Mouse (Mus musculus) liver, embryonic 15.5 days (tissue): ENCODE data around the gene Lmx1a. TPM values are rescaled to one million over a fixed set of nuclear protein-coding genes. Genes with fewer than 3 reads are reported as not detected.

ENCODE experiments used
- ATAC-seq: fragments of 200-750 bp; cut with Nextera tagmentation; 2 replicates; pipeline ENCODE4 v1.8.0; 2017; ENCODE audit warnings: moderate number of reproducible peaks, mild to moderate bottlenecking, moderate library complexity; ENCODE audit not compliant: insufficient read depth
- H3K27ac ChIP-seq: fragments of 300-500 bp; sonication (generic); replicated peaks from 2 replicates; pipeline ENCODE4 v1.5.1; 2015; ENCODE audit warnings: mild to moderate bottlenecking, inconsistent platforms
- H3K27me3 ChIP-seq: fragments of 300-500 bp; sonication (generic); 2 replicates; pipeline ENCODE4 v1.6.1; 2015; ENCODE audit warnings: mild to moderate bottlenecking, inconsistent platforms
- H3K36me3 ChIP-seq: fragments of 300-500 bp; sonication (generic); replicated peaks from 2 replicates; pipeline ENCODE4 v1.6.1; 2015; ENCODE audit warnings: moderate library complexity, mild to moderate bottlenecking, inconsistent platforms
- H3K4me1 ChIP-seq: fragments of 300-500 bp; sonication (generic); replicated peaks from 2 replicates; pipeline ENCODE4 v1.6.1; 2015; ENCODE audit warnings: inconsistent platforms
- H3K4me2 ChIP-seq: fragments of 300-500 bp; sonication (generic); 2 replicates; pipeline ENCODE4 v1.6.1; 2015; ENCODE audit warnings: moderate library complexity, mild to moderate bottlenecking, inconsistent platforms
- H3K4me3 ChIP-seq: fragments of 300-500 bp; sonication (generic); replicated peaks from 2 replicates; pipeline ENCODE4 v1.5.1; 2015; ENCODE audit warnings: mild to moderate bottlenecking, inconsistent platforms
- H3K9ac ChIP-seq: fragments of 300-500 bp; sonication (generic); 2 replicates; pipeline ENCODE4 v1.6.1; 2015; ENCODE audit warnings: moderate library complexity, mild to moderate bottlenecking, inconsistent platforms
- H3K9me3 ChIP-seq: fragments of 300-500 bp; sonication (generic); replicated peaks from 2 replicates; pipeline ENCODE4 v1.6.1; 2016; ENCODE audit warnings: inconsistent platforms
- WGBS: fragments of 180-500 bp; shearing (Covaris S2); methylation state at CpG from one replicate; pipeline ENCODE4 v1.1.7; 2015; ENCODE audit warnings: mixed read lengths; ENCODE audit not compliant: insufficient replicate concordance; 5-methylcytosine and 5-hydroxymethylcytosine counted together
- polyA plus RNA-seq: library from polyadenylated mRNA; unstranded; fragments of >200 nt; fragmentation: Nextera tagmentation; extraction: Ambion mirVana; gene quantifications from 2 replicates; pipeline ENCODE4 v1.2.1, GENCODE M21; 2015

Lmx1a gene
- polyA plus RNA-seq, 1 experiment from 2014 or later: 0.07 TPM

DNA sequence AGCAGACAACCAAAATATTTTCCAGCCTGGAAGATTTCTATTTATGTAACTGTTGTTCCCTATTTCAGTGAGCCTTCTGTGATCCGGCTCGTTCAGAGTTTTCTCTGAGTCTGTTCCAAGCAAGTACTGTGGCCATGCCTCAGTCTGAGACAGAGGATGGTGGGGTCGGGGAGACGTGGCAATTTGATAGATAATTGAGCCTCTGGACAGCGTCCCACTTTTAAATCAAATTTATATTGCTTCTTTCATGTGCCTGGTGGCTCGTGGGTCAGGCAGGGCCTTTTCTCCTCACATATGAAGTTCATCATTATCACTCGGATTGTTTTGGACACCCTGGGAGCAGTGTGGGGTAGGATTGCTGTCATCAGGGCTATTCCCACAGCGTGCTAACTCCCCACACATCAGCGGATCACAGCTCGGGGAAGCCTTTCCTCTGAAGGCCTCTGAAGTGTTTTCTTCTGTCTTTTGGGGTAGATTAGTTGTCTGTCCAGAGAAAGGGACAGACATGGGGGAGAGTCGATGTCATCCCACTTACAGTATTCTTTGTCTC, 6.9 kb downstream of the Lmx1a start:
- 34% methylated on average over 11 of the region's 11 CpGs for WGBS
- no peak overlapping the region for H3K27ac ChIP-seq
- peaks cover 58% of the 10 kb centered on the region for H3K27me3 ChIP-seq
- H3K4me1 ChIP-seq: no peaks in the 10 kb centered on the region; the same call in 1 of the 2 replicates
- H3K9ac ChIP-seq: no peak overlapping the region
- H3K4me2 ChIP-seq: no peak overlapping the region
- ATAC-seq: no peak
- H3K36me3 ChIP-seq: no peaks in the 10 kb centered on the region
- H3K4me3 ChIP-seq: no peak overlapping the region
- H3K9me3 ChIP-seq: no peaks in the 10 kb centered on the region

DNA sequence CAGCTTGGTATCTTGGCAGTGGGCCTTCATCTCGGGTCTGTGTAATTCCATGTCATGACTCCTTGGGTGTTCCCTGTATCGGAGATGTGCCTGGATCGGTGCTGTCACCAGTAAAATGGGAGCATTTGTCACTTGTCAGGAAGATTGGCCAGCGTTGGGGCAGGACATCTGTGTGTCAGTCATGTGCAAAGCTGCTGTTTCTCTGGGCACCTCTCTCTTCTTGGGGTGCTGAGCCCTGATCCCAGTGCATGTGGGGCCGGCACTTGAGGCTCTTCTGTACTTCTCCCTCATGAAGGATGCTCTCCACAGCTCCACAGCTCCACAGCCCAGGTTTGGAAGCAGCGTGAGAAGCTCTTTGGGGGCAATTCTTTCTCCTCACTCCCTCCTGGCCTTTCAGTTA, 10.7 kb downstream of the Lmx1a start:
- Histone ChIP-seq H3K9me3 (no peaks in the 10 kb centered on the region), H3K27ac (no peak overlapping the region), H3K9ac (no peak overlapping the region), H3K4me3 (no peak overlapping the region), H3K4me2 (no peak overlapping the region), H3K36me3 (no peaks in the 10 kb centered on the region), H3K27me3 (peaks cover 22% of the 10 kb centered on the region), H3K4me1 (no peaks in the 10 kb centered on the region)
- no peak for ATAC-seq
- WGBS: 46% methylated on average over 6 of the region's 6 CpGs

- H3K27ac ChIP-seq: no peak overlapping the region
- H3K4me3 ChIP-seq: no peak overlapping the region
- no peaks in the 10 kb centered on the region for H3K4me1 ChIP-seq
- no peak for ATAC-seq
- peaks cover 17% of the 10 kb centered on the region for H3K27me3 ChIP-seq
- no peaks in the 10 kb centered on the region for H3K36me3 ChIP-seq
- H3K9me3 ChIP-seq: no peaks in the 10 kb centered on the region
- 15% methylated on average over 7 of the region's 7 CpGs for WGBS
- no peak overlapping the region for H3K4me2 ChIP-seq
- no peak overlapping the region for H3K9ac ChIP-seq
Observed at GRCm38 (mm10) chr1:167700221-167700620, 11.2 kb downstream of the Lmx1a start.

- Histone ChIP-seq H3K4me1 (no peaks in the 10 kb centered on the region), H3K36me3 (no peaks in the 10 kb centered on the region), H3K9ac (no peak overlapping the region), H3K27me3 (no peaks in the 10 kb centered on the region; the same call in 1 of the 2 replicates), H3K27ac (no peak overlapping the region), H3K4me2 (no peak overlapping the region), H3K9me3 (no peaks in the 10 kb centered on the region), H3K4me3 (no peak overlapping the region)
- no peak for ATAC-seq
- 64% methylated on average over 7 of the region's 7 CpGs for WGBS
Observed at GRCm38 (mm10) chr1:167705527-167705926, 16.5 kb downstream of the Lmx1a start.

DNA sequence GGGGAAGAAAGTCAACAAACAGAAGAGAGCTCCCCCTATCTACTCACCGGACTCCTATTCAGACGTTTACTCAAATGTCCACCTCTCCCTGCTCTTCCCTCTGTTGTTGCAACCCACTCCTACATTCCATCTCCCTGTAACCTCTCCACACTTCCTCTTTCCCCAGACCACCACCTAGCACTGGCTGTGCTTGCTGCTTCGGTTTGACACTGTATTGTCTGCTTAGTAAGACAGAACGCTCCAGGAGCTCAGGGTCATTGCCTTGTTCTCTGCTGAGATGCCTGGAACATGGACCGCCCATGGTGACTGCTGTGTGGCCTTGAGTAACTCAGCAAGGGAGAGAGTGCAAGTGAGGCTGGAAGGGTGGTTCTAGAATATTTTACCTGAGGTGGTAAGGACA, 19.7 kb downstream of the Lmx1a start:
- Histone ChIP-seq H3K27ac (no peak overlapping the region), H3K4me3 (no peak overlapping the region), H3K27me3 (no peaks in the 10 kb centered on the region), H3K4me2 (no peak overlapping the region), H3K36me3 (no peaks in the 10 kb centered on the region), H3K9me3 (no peaks in the 10 kb centered on the region), H3K9ac (no peak overlapping the region), H3K4me1 (no peaks in the 10 kb centered on the region)
- 42% methylated on average over 5 of the region's 5 CpGs for WGBS
- no peak for ATAC-seq

GRCm38 (mm10) chr1:167715730-167716341, 26.8 kb downstream of the Lmx1a start:
- Histone ChIP-seq H3K4me1 (no peaks in the 10 kb centered on the region), H3K4me2 (no peak overlapping the region), H3K9ac (no peak overlapping the region), H3K9me3 (no peaks in the 10 kb centered on the region), H3K4me3 (no peak overlapping the region), H3K27ac (no peak overlapping the region), H3K27me3 (no peaks in the 10 kb centered on the region), H3K36me3 (no peaks in the 10 kb centered on the region)
- no peak for ATAC-seq
- WGBS: 50% methylated on average over 6 of the region's 6 CpGs

- WGBS: 11% methylated on average over 6 of the region's 6 CpGs
- no peaks in the 10 kb centered on the region for H3K27me3 ChIP-seq
- H3K27ac ChIP-seq: no peak overlapping the region
- H3K9ac ChIP-seq: no peak overlapping the region
- H3K9me3 ChIP-seq: no peaks in the 10 kb centered on the region
- no peak overlapping the region for H3K4me2 ChIP-seq
- H3K36me3 ChIP-seq: no peaks in the 10 kb centered on the region
- ATAC-seq: no peak
- no peak overlapping the region for H3K4me3 ChIP-seq
- H3K4me1 ChIP-seq: no peaks in the 10 kb centered on the region
Observed at GRCm38 (mm10) chr1:167734471-167734870, 45.4 kb downstream of the Lmx1a start.

GRCm38 (mm10) chr1:167736793-167737192, 47.8 kb downstream of the Lmx1a start:
- WGBS: 75% methylated on average over 3 of the region's 3 CpGs
- Histone ChIP-seq H3K9ac (no peak overlapping the region), H3K4me3 (no peak overlapping the region), H3K36me3 (no peaks in the 10 kb centered on the region), H3K9me3 (no peaks in the 10 kb centered on the region), H3K4me1 (no peaks in the 10 kb centered on the region), H3K4me2 (no peak overlapping the region), H3K27ac (no peak overlapping the region), H3K27me3 (no peaks in the 10 kb centered on the region)
- no peak for ATAC-seq

GRCm38 (mm10) chr1:167739286-167739685, 50.2 kb downstream of the Lmx1a start:
- Histone ChIP-seq H3K9ac (no peak overlapping the region), H3K4me3 (no peak overlapping the region), H3K4me1 (no peaks in the 10 kb centered on the region), H3K27me3 (no peaks in the 10 kb centered on the region), H3K4me2 (no peak overlapping the region), H3K27ac (no peak overlapping the region), H3K36me3 (no peaks in the 10 kb centered on the region), H3K9me3 (no peaks in the 10 kb centered on the region)
- ATAC-seq: no peak
- WGBS: 56% methylated on average over 7 of the region's 7 CpGs

DNA sequence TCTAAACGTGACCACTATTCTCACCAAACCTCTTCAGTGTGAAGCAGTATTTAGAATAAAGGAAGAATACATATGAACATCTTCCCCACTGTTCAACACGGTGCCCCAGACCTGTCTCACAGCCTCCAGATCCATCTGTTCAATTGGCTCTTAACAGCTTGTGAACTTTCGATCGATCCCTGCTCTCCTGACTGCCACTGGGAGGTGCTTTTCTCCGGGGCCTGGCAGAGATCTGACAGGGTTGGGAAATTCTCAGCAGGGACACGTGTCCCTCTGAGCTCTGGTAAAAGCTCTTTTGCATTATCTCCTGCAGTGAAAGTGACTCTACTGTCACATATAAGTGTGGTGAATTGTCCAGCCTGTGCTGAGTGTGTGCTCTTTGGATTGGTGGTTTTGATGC, 57.6 kb downstream of the Lmx1a start:
- Histone ChIP-seq H3K27ac (no peak overlapping the region), H3K4me1 (no peaks in the 10 kb centered on the region), H3K4me2 (no peak overlapping the region), H3K9me3 (no peaks in the 10 kb centered on the region), H3K9ac (no peak overlapping the region), H3K4me3 (no peak overlapping the region), H3K36me3 (no peaks in the 10 kb centered on the region), H3K27me3 (no peaks in the 10 kb centered on the region)
- WGBS: 28% methylated on average over 6 of the region's 6 CpGs
- no peak for ATAC-seq

GRCm38 (mm10) chr1:167752661-167753060, 63.6 kb downstream of the Lmx1a start:
- H3K27me3 ChIP-seq: no peaks in the 10 kb centered on the region
- 54% methylated on average over 5 of the region's 5 CpGs for WGBS
- H3K9ac ChIP-seq: no peak overlapping the region
- no peaks in the 10 kb centered on the region for H3K9me3 ChIP-seq
- H3K4me1 ChIP-seq: no peaks in the 10 kb centered on the region
- H3K4me3 ChIP-seq: no peak overlapping the region
- no peak overlapping the region for H3K27ac ChIP-seq
- no peak for ATAC-seq
- H3K36me3 ChIP-seq: no peaks in the 10 kb centered on the region
- H3K4me2 ChIP-seq: no peak overlapping the region

DNA sequence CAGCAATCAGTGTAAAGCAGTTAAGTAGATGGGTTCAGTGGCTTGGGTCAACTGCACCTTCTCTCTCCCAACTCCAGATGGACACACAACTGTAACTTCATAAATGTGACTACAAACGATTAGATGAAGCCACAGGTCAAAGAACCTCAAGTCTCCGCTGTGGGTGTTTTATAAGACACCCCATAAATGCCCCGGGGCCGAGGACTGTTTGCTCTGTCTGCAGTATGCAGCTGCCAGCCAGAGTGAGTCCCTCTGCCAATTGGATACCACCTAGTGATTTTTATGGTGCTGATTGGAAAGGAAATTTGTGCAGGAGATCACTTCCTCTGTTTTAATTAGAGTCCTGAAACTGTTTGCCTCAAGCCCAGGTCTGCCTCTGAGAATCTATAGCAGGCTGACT, 65.0 kb downstream of the Lmx1a start:
- H3K9ac ChIP-seq: no peak overlapping the region
- H3K27me3 ChIP-seq: no peaks in the 10 kb centered on the region
- no peaks in the 10 kb centered on the region for H3K4me1 ChIP-seq
- H3K4me2 ChIP-seq: no peak overlapping the region
- H3K36me3 ChIP-seq: no peaks in the 10 kb centered on the region
- no peak for ATAC-seq
- WGBS: 59% methylated on average over 4 of the region's 4 CpGs
- no peak overlapping the region for H3K27ac ChIP-seq
- H3K9me3 ChIP-seq: no peaks in the 10 kb centered on the region
- H3K4me3 ChIP-seq: no peak overlapping the region
